Mouse (Mus musculus) intestine, postnatal 0 days (tissue): ENCODE data around the gene Serpina3n. TPM values are rescaled to one million over a fixed set of nuclear protein-coding genes. Genes with fewer than 3 reads are reported as not detected.
A peak's percentile ranks its signal among the peaks of the same experiment; 100 is the strongest.
"Not testable (repeated sequence)": the region's sequence is repeated elsewhere in the genome, so short reads cannot be mapped to it uniquely, and the experiment has no call there.

Source experiments
- ATAC-seq: fragments of 200-750 bp; cut with Nextera tagmentation; 2 replicates; pipeline ENCODE4 v1.8.0; 2017; ENCODE audit warnings: mild to moderate bottlenecking, moderate TSS enrichment, moderate library complexity
- H3K27ac ChIP-seq: fragments of 300-500 bp; sonication (generic); 2 replicates; pipeline ENCODE4 v1.5.1; 2014; ENCODE audit warnings: mild to moderate bottlenecking, low read depth, low read length, moderate library complexity
- H3K27me3 ChIP-seq: fragments of 300-500 bp; sonication (generic); replicated peaks from 2 replicates; pipeline ENCODE4 v1.6.1; 2014; ENCODE audit warnings: low read length, mixed read lengths; ENCODE audit not compliant: control insufficient read depth, insufficient read depth
- H3K36me3 ChIP-seq: fragments of 300-500 bp; sonication (generic); 2 replicates; pipeline ENCODE4 v1.6.1; 2014; ENCODE audit warnings: mild to moderate bottlenecking, moderate library complexity; ENCODE audit not compliant: control insufficient read depth, insufficient read depth
- H3K4me1 ChIP-seq: fragments of 300-500 bp; sonication (generic); replicated peaks from 2 replicates; pipeline ENCODE4 v1.6.1; 2014; ENCODE audit warnings: antibody characterized with exemption, low read length, mixed read lengths; ENCODE audit not compliant: control insufficient read depth, insufficient read depth
- H3K4me2 ChIP-seq: fragments of 300-500 bp; sonication (generic); replicated peaks from 2 replicates; pipeline ENCODE4 v1.6.1; 2014; ENCODE audit warnings: low read depth, mild to moderate bottlenecking, moderate library complexity
- H3K4me3 ChIP-seq: fragments of 300-500 bp; sonication (generic); 2 replicates; pipeline ENCODE4 v1.5.1; 2014; ENCODE audit warnings: low read depth, low read length
- H3K9ac ChIP-seq: fragments of 300-500 bp; sonication (generic); 2 replicates; pipeline ENCODE4 v1.6.1; 2014; ENCODE audit warnings: mild to moderate bottlenecking, low read depth, low read length
- H3K9me3 ChIP-seq: fragments of 300-500 bp; sonication (generic); 2 replicates; pipeline ENCODE4 v1.6.1; 2016; ENCODE audit warnings: mixed run types; ENCODE audit not compliant: control insufficient read depth
- CTCF ChIP-seq: sonication (generic); IDR thresholded peaks from 2 replicates; pipeline ENCODE4 v1.5.1; 2016; ENCODE audit warnings: low read depth, mild to moderate bottlenecking, control low read depth, antibody characterized with exemption, moderate library complexity
- WGBS: fragments of 180-500 bp; shearing (Covaris S2); extraction: QIAGEN DNeasy Blood & Tissue Kit; methylation state at CpG from one replicate; pipeline ENCODE4 v1.1.7; 2014; 5-methylcytosine and 5-hydroxymethylcytosine counted together
- polyA plus RNA-seq: library from polyadenylated mRNA; unstranded; fragments of >200 nt; fragmentation: Nextera tagmentation; extraction: Ambion mirVana; gene quantifications from 2 replicates; pipeline ENCODE4 v1.2.1, GENCODE M21; 2015

Serpina3n gene
- polyA plus RNA-seq, 1 experiment from 2014 or later, result 0.21 TPM

DNA sequence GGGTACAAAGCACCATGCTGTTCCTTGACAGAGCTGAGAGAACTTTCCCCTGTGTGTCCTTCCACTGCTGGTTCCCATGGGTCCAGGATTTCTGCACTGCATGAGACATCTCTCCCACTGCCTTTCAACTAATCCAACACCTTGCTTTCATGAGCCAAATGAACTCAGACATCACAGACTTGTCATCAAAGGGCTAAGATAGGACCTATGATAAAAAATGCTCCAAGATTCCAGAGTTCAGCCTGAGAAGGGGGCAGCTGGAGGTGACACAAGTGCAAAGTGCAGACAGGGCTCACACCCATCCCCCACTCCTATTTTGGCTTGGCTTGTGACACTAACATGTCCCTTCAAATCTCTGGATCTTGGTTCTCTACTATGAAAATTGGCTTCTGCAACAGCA lies 18.1 kb upstream of the Serpina3n start:
- ATAC-seq, result no peak
- no peaks in the 10 kb centered on the region for H3K4me1 ChIP-seq

DNA sequence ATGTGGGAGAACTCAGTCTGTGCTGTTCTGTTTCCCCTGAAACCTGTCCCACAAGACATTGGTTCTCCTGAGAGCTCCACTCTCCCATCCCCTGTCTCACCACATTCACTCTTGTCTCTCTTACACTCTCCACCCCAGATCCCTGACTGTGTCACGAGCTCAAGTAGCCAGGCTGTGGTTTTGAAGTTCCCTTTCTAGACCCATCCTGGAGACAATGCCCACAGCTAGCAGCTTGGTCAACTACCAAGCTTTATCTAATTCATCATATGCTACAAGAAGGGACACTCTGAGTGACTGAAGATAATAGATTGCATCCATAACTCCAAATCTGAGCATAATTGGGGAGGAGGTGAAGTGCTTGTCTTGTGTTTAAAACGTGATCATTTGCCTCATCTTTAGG lies 15.5 kb upstream of the Serpina3n start:
- not testable (repeated sequence) for ATAC-seq, H3K27ac ChIP-seq, H3K27me3 ChIP-seq, H3K4me1 ChIP-seq, H3K9ac ChIP-seq, H3K4me3 ChIP-seq, H3K9me3 ChIP-seq, H3K4me2 ChIP-seq, H3K36me3 ChIP-seq
- WGBS, result 66% methylated on average over 2 of the region's 2 CpGs

More for the DNA sequence above, 18.1 kb upstream of the Serpina3n start:
- Histone ChIP-seq H3K36me3 (no peaks in the 10 kb centered on the region), H3K9me3 (no peaks in the 10 kb centered on the region), H3K27me3 (no peaks in the 10 kb centered on the region), H3K9ac (no peak overlapping the region), H3K27ac (no peak overlapping the region), H3K4me3 (no peak overlapping the region), H3K4me2 (no peak overlapping the region)
- no peak for TF ChIP-seq CTCF

DNA sequence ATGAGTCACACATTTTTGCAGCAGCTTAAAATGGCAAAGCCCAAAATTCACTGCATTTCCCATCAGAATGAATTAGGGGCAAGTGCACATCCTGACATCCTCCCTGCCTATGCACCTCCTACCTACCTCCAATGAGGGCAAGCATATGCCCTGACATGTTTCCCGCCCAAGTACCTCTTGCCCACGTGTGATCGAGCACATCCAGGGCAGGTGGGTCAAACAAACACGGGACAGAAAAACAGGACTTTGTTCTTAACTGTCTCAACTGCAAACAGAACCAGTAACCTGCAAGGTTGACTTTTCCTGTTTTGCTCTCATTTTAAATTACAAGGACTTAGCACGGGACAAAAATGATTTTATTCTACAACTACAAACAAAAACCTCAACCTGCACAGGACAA lies 2.6 kb upstream of the Serpina3n start:
- no peak overlapping the region for H3K4me2 ChIP-seq
- H3K4me1 ChIP-seq, result no peaks in the 10 kb centered on the region
- no peaks in the 10 kb centered on the region for H3K9me3 ChIP-seq
- TF ChIP-seq CTCF, result no peak
- 65% methylated on average over 5 of the region's 5 CpGs for WGBS
- H3K27me3 ChIP-seq, result no peaks in the 10 kb centered on the region
- H3K36me3 ChIP-seq, result no peaks in the 10 kb centered on the region
- no peak overlapping the region for H3K4me3 ChIP-seq
- H3K9ac ChIP-seq, result no peak overlapping the region
- ATAC-seq, result no peak
- H3K27ac ChIP-seq, result no peak overlapping the region

DNA sequence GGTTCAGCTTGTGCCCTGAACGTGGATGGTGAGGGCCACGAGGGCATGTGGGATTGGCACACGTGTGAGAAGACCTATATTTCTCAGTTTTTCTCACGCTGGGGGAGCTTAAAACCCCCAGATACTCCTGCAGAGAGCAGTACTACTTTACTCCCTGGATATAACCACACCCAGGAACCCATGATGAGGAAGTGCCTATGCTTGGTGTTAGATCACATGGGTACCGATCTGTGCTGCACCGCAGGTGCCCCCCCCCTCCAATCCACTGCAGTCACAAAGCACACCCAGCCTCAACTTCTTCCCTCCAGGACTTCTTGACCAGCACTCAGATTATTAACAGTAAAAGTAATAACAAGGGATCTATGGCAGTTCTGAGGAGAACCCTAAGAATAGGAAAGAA lies 6.0 kb downstream of the Serpina3n start:
- Histone ChIP-seq H3K27ac (no peak overlapping the region), H3K27me3 (no peaks in the 10 kb centered on the region), H3K9me3 (no peaks in the 10 kb centered on the region), H3K9ac (no peak overlapping the region), H3K4me2 (no peak overlapping the region), H3K4me3 (no peak overlapping the region), H3K36me3 (no peaks in the 10 kb centered on the region), H3K4me1 (no peaks in the 10 kb centered on the region)
- TF ChIP-seq CTCF, result no peak
- WGBS, result 78% methylated on average over 6 of the region's 6 CpGs
- no peak for ATAC-seq

DNA sequence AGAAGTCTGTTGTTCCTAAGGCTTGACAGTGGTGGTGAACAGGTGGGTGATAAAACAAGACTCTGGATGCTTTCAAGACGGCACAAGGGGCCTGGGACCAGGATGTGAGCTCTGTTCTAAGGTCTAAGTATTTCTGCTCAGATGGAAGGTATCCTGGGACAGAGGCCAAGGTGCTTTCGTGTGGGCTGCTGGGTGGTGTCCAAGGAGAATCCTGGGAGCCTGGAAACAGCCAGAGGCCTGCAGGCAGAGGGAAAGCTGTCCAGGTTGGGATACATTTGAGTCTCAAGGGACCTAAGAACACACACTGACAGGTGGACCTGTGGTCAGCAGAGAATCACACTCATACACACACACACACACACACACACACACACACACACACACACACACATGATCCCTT lies 8.0 kb downstream of the Serpina3n start:
- H3K4me3 ChIP-seq, result no peak overlapping the region
- H3K27me3 ChIP-seq, result no peaks in the 10 kb centered on the region
- H3K36me3 ChIP-seq, result no peaks in the 10 kb centered on the region
- no peak for ATAC-seq
- H3K4me1 ChIP-seq, result no peaks in the 10 kb centered on the region
- H3K4me2 ChIP-seq, result no peak overlapping the region
- H3K9me3 ChIP-seq, result no peaks in the 10 kb centered on the region
- WGBS, result 66% methylated on average over 2 of the region's 2 CpGs
- TF ChIP-seq CTCF, result no peak
- no peak overlapping the region for H3K27ac ChIP-seq
- no peak overlapping the region for H3K9ac ChIP-seq

DNA sequence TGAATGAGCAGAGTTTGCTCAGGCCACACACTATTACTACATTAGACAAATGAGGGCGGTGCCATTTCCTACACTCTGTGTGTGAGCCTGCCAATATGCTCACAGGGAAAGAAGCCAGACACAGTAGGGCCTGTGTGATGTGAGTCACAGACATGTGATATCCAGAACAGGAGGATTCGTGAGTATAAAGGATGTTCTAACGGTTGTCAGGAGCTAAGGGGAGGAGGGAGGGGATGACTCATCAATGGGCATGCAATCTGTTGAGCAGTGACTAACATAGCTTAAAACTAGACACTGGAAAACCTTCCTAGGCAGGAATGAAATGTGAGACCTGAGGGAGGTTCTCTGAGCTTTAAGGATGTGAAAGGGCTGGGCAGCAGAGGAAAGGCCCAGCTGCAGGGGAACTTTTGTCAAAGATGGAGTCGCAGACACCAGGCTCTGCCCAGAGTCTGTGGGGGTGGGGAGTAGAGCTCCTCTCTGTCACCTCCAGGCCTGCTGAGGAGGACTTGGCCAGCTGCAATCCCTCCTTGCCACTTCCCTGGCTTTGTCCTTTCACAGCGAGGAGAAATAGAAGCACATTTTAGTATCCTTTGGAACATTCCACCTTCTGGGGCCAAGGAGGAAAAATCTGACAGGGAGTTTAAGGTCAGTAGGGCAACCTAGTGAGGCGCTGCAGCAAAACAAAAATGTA lies 9.2 kb downstream of the Serpina3n start:
- Histone ChIP-seq H3K4me1 (no peaks in the 10 kb centered on the region), H3K9me3 (no peaks in the 10 kb centered on the region), H3K27ac (no peak overlapping the region), H3K27me3 (no peaks in the 10 kb centered on the region), H3K36me3 (no peaks in the 10 kb centered on the region), H3K4me2 (no peak overlapping the region), H3K4me3 (no peak overlapping the region), H3K9ac (no peak overlapping the region)
- no peak for TF ChIP-seq CTCF
- 41% methylated on average over 6 of the region's 6 CpGs for WGBS
- peak; percentile 42; the same call in 1 of the 2 replicates for ATAC-seq
